Mouse (Mus musculus): ENCODE data around the gene Ppp6r3.
"Not testable (repeated sequence)": the region's sequence is repeated elsewhere in the genome, so short reads cannot be mapped to it uniquely, and the experiment has no call there.

Gene Ppp6r3

GRCm38 (mm10) chr19:3575632-3576384, at the start of gene Ppp6r3:
TSS of gene Ppp6r3 (minus strand) at chr19:3575749.
- peak; percentile 99 for DNase-seq (ENCODE audit: low read depth, low spot score)

- DNase-seq (ENCODE audit: low read depth, low spot score): no peak
Observed at GRCm38 (mm10) chr19:3625111-3625510, 49.6 kb upstream of the Ppp6r3 start.

- peak; percentile 39 for DNase-seq (ENCODE audit: low read depth, low spot score)
Observed at GRCm38 (mm10) chr19:3623824-3624223, 48.3 kb upstream of the Ppp6r3 start.

GRCm38 (mm10) chr19:3623294-3623693, 47.7 kb upstream of the Ppp6r3 start:
- no peak for DNase-seq (ENCODE audit: low read depth, low spot score)

- DNase-seq (ENCODE audit: low read depth, low spot score): no peak
Observed at GRCm38 (mm10) chr19:3620871-3621270, 45.3 kb upstream of the Ppp6r3 start.

DNA sequence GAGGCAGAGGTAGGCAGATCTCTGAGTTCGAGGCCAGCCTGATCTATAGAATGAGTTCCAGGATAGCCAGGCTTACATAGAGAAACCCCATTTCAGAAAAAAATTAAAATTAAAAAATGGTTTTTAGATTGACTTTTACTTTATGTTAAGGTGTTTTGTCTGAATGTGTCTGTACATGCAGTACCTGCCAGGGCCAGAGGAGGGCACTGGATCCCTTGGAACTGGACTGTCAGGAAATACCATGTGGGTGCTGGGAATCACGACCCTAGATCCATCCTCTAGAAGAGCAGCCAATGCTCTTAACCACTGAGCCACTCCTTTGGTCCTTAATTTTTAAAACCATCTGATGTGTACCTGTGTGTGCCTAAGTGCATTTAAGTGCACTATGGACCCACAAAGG, 43.8 kb upstream of the Ppp6r3 start:
- DNase-seq (ENCODE audit: low read depth, low spot score): no peak

GRCm38 (mm10) chr19:3613991-3614390, 38.4 kb upstream of the Ppp6r3 start:
- DNase-seq (ENCODE audit: low read depth, low spot score): no peak

GRCm38 (mm10) chr19:3612534-3613273, 37.2 kb upstream of the Ppp6r3 start:
- no peak for DNase-seq (ENCODE audit: low read depth, low spot score)

GRCm38 (mm10) chr19:3611730-3612129, 36.2 kb upstream of the Ppp6r3 start:
- no peak for DNase-seq (ENCODE audit: low read depth, low spot score)

DNA sequence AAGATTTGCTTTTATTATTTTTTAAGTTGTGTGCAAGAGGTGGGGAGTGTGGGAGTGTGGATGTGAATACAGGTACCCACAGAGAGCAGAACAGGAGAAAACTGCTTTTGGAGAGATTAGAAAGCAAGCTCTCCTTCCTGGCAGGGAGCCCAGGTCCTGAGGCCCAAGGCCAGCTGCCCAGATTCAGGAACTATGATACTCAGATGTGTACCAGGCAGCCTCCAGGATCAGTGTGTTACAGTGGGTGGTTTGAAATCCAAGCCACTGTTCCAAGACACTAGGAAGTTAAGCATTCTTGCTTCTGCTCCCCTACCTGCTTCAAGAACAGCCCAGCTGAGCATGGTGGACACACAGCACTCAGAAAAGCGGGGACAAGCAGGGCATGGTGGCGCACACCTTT, 35.3 kb upstream of the Ppp6r3 start:
- DNase-seq (ENCODE audit: low read depth, low spot score): no peak

GRCm38 (mm10) chr19:3609826-3610225, 34.3 kb upstream of the Ppp6r3 start:
- no peak for DNase-seq (ENCODE audit: low read depth, low spot score)

GRCm38 (mm10) chr19:3594316-3594715, 18.8 kb upstream of the Ppp6r3 start:
- DNase-seq (ENCODE audit: low read depth, low spot score): no peak

GRCm38 (mm10) chr19:3593379-3594055, 18.0 kb upstream of the Ppp6r3 start:
- no peak for DNase-seq (ENCODE audit: low read depth, low spot score)

DNA sequence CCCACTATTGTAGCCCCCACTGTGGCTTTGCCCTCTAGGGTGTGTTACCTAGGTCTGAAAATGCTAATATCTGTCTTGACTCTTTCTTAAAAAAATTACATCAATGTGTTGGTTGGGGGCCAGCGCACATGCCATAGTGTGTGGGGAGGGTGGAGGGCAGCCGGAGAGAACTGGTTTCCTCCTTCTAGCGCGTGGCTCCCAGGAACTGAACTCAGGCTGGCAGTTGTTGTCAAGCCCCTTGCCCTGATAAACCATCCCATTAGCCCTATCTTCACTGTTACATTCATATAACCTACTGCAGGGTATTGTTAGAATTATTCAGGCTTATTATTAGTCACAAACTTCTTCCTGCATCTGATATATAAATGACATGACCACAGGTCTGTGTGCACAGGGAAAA, 14.4 kb upstream of the Ppp6r3 start:
- DNase-seq (ENCODE audit: low read depth, low spot score): no peak

DNA sequence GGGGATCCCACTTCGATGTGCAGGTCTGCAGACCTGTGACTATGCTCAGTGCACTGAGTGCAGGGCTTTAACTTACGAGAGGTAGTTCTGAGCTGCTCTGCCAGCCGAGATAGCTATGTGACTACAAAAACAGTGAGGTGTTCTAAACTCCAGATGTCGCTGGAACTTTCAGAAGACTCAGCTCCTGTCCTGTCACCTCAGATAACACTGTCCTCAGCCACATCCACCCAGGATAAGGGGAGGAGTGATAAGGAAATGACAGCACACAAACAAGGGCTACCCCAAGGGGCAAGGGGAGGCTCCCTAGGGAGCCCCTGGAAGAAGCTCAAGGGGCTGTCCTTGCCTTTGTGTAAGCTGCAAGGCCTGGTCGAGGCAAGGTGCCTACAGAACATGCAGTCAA, 14.0 kb upstream of the Ppp6r3 start:
- no peak for DNase-seq (ENCODE audit: low read depth, low spot score)

DNA sequence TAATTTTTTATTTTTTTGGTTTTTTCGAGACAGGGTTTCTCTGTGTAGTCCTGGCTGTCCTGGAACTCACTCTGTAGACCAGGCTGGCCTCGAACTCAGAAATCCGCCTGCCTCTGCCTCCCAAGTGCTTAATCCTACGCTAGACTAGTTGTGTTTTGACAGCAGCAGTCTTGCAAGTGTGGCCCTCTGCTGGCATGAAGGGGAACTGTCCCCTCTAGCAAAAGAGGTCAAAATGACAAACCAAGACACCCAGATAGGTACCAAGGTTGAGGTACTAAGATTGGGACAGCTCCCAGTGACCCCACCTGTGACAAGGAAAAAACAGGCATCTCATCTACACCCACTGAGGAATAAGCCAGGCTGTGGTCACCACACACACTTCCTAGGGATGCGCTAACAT, 12.2 kb upstream of the Ppp6r3 start:
- DNase-seq (ENCODE audit: low read depth, low spot score): not testable (repeated sequence)

DNA sequence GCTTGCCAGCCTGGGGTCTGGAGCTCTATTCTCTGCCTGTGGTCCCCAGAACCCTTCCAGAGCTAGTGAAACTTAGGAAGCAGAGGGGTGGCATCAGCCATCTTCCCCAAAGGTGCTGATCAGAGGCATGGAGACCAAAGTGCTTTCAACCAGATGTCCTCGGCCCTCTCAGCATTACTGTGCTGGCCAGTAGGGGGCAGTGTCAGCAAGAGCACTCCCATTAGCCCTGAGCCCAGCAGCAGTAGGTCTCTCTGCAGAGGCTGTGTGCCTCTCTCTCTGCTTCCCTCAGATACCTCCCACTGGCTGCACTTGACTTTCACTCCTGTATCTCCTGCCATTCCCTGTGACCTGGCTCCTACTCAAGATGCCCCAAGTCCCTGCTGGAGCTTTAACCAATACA, 11.0 kb upstream of the Ppp6r3 start:
- peak; percentile 30 for DNase-seq (ENCODE audit: low read depth, low spot score)

GRCm38 (mm10) chr19:3586026-3586425, 10.5 kb upstream of the Ppp6r3 start:
- DNase-seq (ENCODE audit: low read depth, low spot score): no peak

DNA sequence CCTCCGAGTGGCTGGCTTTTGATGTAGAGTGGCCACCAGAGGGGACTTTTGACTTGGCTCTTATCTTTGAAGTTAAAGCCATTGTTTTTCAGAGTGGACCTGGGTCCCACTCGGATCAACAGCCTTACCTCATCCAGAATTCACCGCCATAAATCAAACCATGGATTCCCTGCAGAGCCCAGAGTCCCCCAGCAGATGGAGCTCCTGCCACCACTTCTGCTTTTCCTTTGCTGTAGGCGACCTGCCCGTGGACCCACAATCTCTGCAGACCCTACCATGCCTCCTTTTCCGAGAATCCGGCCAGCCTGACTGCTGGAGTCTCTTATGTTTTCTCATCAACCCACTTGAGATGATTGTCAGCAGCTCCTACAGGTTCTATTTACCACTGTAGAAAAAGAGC, 5.8 kb upstream of the Ppp6r3 start:
- DNase-seq (ENCODE audit: low read depth, low spot score): peak; percentile 39

GRCm38 (mm10) chr19:3577911-3578290, 2.4 kb upstream of the Ppp6r3 start:
- no peak for DNase-seq (ENCODE audit: low read depth, low spot score)

DNA sequence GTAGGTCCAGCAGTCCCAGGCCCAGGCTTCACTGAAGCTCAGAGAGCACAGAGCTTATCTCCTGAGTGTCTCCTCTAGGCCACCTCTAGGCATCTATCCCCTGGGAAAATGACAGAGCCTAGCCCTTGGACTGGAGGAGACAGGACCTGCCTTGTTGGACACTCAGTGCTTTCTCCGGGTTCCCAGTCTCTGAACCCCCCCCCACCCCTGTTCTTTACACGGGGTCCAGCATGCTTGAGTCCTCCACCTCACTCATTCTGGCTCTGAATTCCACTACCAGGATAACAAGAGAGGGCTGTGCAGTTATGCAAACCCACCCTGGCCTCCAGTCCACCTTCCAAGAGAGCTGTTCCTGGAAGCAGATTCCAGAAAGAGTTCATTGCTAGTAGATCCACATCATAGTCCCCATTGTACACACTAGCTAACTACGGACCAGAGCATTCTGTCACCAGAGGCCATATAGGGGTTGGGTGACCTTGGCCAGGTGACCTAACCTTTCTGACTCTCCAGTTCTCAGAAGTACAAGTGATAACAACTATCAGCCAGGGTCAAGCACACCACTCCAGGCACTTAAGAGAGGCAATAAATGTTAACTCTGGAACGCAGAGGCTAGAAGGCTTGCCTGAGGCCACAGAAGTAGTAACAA, 1.8 kb upstream of the Ppp6r3 start:
- no peak for DNase-seq (ENCODE audit: low read depth, low spot score)

Measured in retina, postnatal 7 days (tissue).